Mouse (Mus musculus): ENCODE measurements around the gene Tnip3. TPM values are rescaled to one million over a fixed set of nuclear protein-coding genes. Genes with fewer than 3 reads are reported as not detected.

Tnip3 gene
- polyA plus RNA-seq, 1 experiment from 2014 or later, result not detected

GRCm38 (mm10) chr6:65669971-65670370 lies 144.9 kb downstream of the Tnip3 start:
- 46% methylated on average over 2 of the region's 2 CpGs for WGBS
- Histone ChIP-seq H3K4me2 (no peak overlapping the region), H3K36me3 (replicated peaks) (no peaks in the 10 kb centered on the region), H3K9ac (no peak overlapping the region), H3K9me3 (no peaks in the 10 kb centered on the region), H3K27me3 (replicated peaks) (no peaks in the 10 kb centered on the region), H3K27ac (no peak overlapping the region), H3K4me3 (no peak overlapping the region), H3K4me1 (peaks cover 23% of the 10 kb centered on the region)
- no peak for ATAC-seq (replicated peaks)

- 2% methylated on average over 18 of the region's 21 CpGs for WGBS
- H3K27ac ChIP-seq, result peak overlapping the region; percentile 28; the same call in 1 of the 2 replicates
- peaks cover 23% of the 10 kb centered on the region for H3K4me1 ChIP-seq
- H3K4me3 ChIP-seq, result peak overlapping the region; percentile 52
- H3K9ac ChIP-seq, result peak overlapping the region; percentile 32
- ATAC-seq (replicated peaks), result peak; percentile 65
- no peaks in the 10 kb centered on the region for H3K9me3 ChIP-seq
- peak overlapping the region; percentile 87 for H3K4me2 ChIP-seq
- no peaks in the 10 kb centered on the region for H3K27me3 ChIP-seq (replicated peaks)
- no peaks in the 10 kb centered on the region for H3K36me3 ChIP-seq (replicated peaks)
Observed at GRCm38 (mm10) chr6:65670981-65671411, 145.9 kb downstream of the Tnip3 start.

GRCm38 (mm10) chr6:65671451-65671850 lies 146.3 kb downstream of the Tnip3 start, which contains the start of gene Ndnf:
Ndnf (plus strand) TSS chr6:65671590.
- no peaks in the 10 kb centered on the region for H3K9me3 ChIP-seq
- H3K36me3 ChIP-seq (replicated peaks), result no peaks in the 10 kb centered on the region
- H3K27ac ChIP-seq, result peak within 1 kb of the TSS; percentile 28

GRCm38 (mm10) chr6:65672131-65673031 lies 147.3 kb downstream of the Tnip3 start:
- peak overlapping the region; percentile 36 for H3K9ac ChIP-seq
- H3K27ac ChIP-seq, result no peak overlapping the region
- peak overlapping the region; percentile 52 for H3K4me3 ChIP-seq
- no peaks in the 10 kb centered on the region for H3K36me3 ChIP-seq (replicated peaks)
- ATAC-seq (replicated peaks), result peak; percentile 46
- H3K4me1 ChIP-seq, result peaks cover 23% of the 10 kb centered on the region
- peak overlapping the region; percentile 87 for H3K4me2 ChIP-seq
- no peaks in the 10 kb centered on the region for H3K27me3 ChIP-seq (replicated peaks)
- H3K9me3 ChIP-seq, result no peaks in the 10 kb centered on the region
- under 1% methylated on average over 57 of the region's 57 CpGs for WGBS

More at GRCm38 (mm10) chr6:65671451-65671850, 146.3 kb downstream of the Tnip3 start, which contains the start of gene Ndnf:
- H3K4me3 ChIP-seq, result peak within 1 kb of the TSS; percentile 52
- 0% methylated on average over 29 of the region's 45 CpGs for WGBS
- H3K4me1 ChIP-seq, result peaks cover 23% of the 10 kb centered on the region
- peak; percentile 94 for ATAC-seq (replicated peaks)
- H3K27me3 ChIP-seq (replicated peaks), result no peaks in the 10 kb centered on the region
- H3K9ac ChIP-seq, result peak within 1 kb of the TSS; percentile 36
- H3K4me2 ChIP-seq, result peak within 1 kb of the TSS; percentile 87

Other genes starting within 250 kb of the Tnip3 start
- 1.5 and 1.6 TPM in 2 replicates for gene C130060K24Rik, start 144.2 kb upstream of the Tnip3 start, polyA plus RNA-seq (2015; fragmentation: Nextera tagmentation; extraction: Ambion mirVana)
- 4.0 and 4.2 TPM in 2 replicates for gene Ndnf, start 146.3 kb downstream of the Tnip3 start, polyA plus RNA-seq (2015; fragmentation: Nextera tagmentation; extraction: Ambion mirVana)